Mouse (Mus musculus) E14TG2a.4 (cell line): ENCODE measurements around the gene Ldlrad3.

Experiments used
- CTCF ChIP-seq: conservative IDR thresholded peaks from 2 replicates; pipeline ENCODE4 v1.5.1; 2014; ENCODE audit warnings: low read length
- NANOG ChIP-seq: IDR thresholded peaks from 2 replicates; pipeline ENCODE4 v1.6.1; 2014; ENCODE audit warnings: borderline replicate concordance, low read length, mixed read lengths

- TF ChIP-seq CTCF (no peak), NANOG (no peak)
Observed at GRCm38 (mm10) chr2:101998911-101999572, 187.1 kb downstream of the Ldlrad3 start.
